Mouse (Mus musculus): ENCODE results near the gene Tle4. TPM values are rescaled to one million over a fixed set of nuclear protein-coding genes. Genes with fewer than 3 reads are reported as not detected.

Gene Tle4
- total RNA-seq, 2 experiments from 2014 or later, result 9.8 to 11.8 TPM

- intact Hi-C loops (cut with DNase I), result no loop called here
- DNase-seq, result no peak
Measured at GRCm38 (mm10) chr19:14543305-14543704, 54.5 kb downstream of the Tle4 start.

GRCm38 (mm10) chr19:14540678-14541077 lies 57.2 kb downstream of the Tle4 start:
- intact Hi-C loops (cut with DNase I), result no loop called here
- no peak for DNase-seq

- no peak for DNase-seq
Measured at GRCm38 (mm10) chr19:14536676-14537075, 61.2 kb downstream of the Tle4 start.

GRCm38 (mm10) chr19:14534447-14534846 lies 63.4 kb downstream of the Tle4 start:
- intact Hi-C loops (cut with DNase I), result no loop called here
- DNase-seq, result no peak

More at GRCm38 (mm10) chr19:14536676-14537075, 61.2 kb downstream of the Tle4 start:
- intact Hi-C loops (cut with DNase I), result no loop called here

- DNase-seq, result no peak
- intact Hi-C loops (cut with DNase I), result no loop called here
Measured at GRCm38 (mm10) chr19:14532861-14533260, 65.0 kb downstream of the Tle4 start.

- DNase-seq, result no peak
- intact Hi-C loops (cut with DNase I), result no loop called here
Measured at GRCm38 (mm10) chr19:14520098-14520802, 77.6 kb downstream of the Tle4 start.

GRCm38 (mm10) chr19:14519186-14519585 lies 78.7 kb downstream of the Tle4 start:
- intact Hi-C loops (cut with DNase I), result no loop called here
- DNase-seq, result no peak

- intact Hi-C loops (cut with DNase I), result no loop called here
- no peak for DNase-seq
Measured at GRCm38 (mm10) chr19:14518438-14519044, 79.3 kb downstream of the Tle4 start.

GRCm38 (mm10) chr19:14516420-14516819 lies 81.4 kb downstream of the Tle4 start:
- intact Hi-C loops (cut with DNase I), result no loop called here
- no peak for DNase-seq

GRCm38 (mm10) chr19:14508819-14509218 lies 89.0 kb downstream of the Tle4 start:
- intact Hi-C loops (cut with DNase I), result loop anchor here (5.0 kb wide), 1 partner anchor 78 kb away; no protein-coding TSS in a partner anchor
- no peak for DNase-seq

GRCm38 (mm10) chr19:14507911-14508310 lies 89.9 kb downstream of the Tle4 start:
- DNase-seq, result no peak
- intact Hi-C loops (cut with DNase I), result loop anchor here (5.0 kb wide), 1 partner anchor 79 kb away; no protein-coding TSS in a partner anchor

- intact Hi-C loops (cut with DNase I), result loop anchor here (5.0 kb wide), 1 partner anchor 80 kb away; no protein-coding TSS in a partner anchor
- no peak for DNase-seq
Measured at GRCm38 (mm10) chr19:14506875-14507670, 90.8 kb downstream of the Tle4 start.

- no peak for DNase-seq
- intact Hi-C loops (cut with DNase I), result loop anchor here (5.0 kb wide), 1 partner anchor 81 kb away; no protein-coding TSS in a partner anchor
Measured at GRCm38 (mm10) chr19:14505885-14506548, 91.8 kb downstream of the Tle4 start.

GRCm38 (mm10) chr19:14505401-14505800 lies 92.5 kb downstream of the Tle4 start:
- DNase-seq, result no peak
- intact Hi-C loops (cut with DNase I), result loop anchor here (5.0 kb wide), 1 partner anchor 82 kb away; no protein-coding TSS in a partner anchor

- intact Hi-C loops (cut with DNase I), result no loop called here
- DNase-seq, result no peak
Measured at GRCm38 (mm10) chr19:14503862-14504261, 94.0 kb downstream of the Tle4 start.

- no peak for DNase-seq
- intact Hi-C loops (cut with DNase I), result no loop called here
Measured at GRCm38 (mm10) chr19:14502234-14502633, 95.6 kb downstream of the Tle4 start.

GRCm38 (mm10) chr19:14499835-14500425 lies 97.9 kb downstream of the Tle4 start:
- DNase-seq, result no peak

GRCm38 (mm10) chr19:14493047-14493446 lies 104.8 kb downstream of the Tle4 start:
- intact Hi-C loops (cut with DNase I), result no loop called here
- no peak for DNase-seq

More at GRCm38 (mm10) chr19:14499835-14500425, 97.9 kb downstream of the Tle4 start:
- intact Hi-C loops (cut with DNase I), result no loop called here

- DNase-seq, result no peak
- intact Hi-C loops (cut with DNase I), result no loop called here
Measured at GRCm38 (mm10) chr19:14487180-14487579, 110.7 kb downstream of the Tle4 start.

- intact Hi-C loops (cut with DNase I), result no loop called here
- no peak for DNase-seq
Measured at GRCm38 (mm10) chr19:14485176-14485575, 112.7 kb downstream of the Tle4 start.
